Mouse (Mus musculus): ENCODE data around the gene Csrp1.

DNA sequence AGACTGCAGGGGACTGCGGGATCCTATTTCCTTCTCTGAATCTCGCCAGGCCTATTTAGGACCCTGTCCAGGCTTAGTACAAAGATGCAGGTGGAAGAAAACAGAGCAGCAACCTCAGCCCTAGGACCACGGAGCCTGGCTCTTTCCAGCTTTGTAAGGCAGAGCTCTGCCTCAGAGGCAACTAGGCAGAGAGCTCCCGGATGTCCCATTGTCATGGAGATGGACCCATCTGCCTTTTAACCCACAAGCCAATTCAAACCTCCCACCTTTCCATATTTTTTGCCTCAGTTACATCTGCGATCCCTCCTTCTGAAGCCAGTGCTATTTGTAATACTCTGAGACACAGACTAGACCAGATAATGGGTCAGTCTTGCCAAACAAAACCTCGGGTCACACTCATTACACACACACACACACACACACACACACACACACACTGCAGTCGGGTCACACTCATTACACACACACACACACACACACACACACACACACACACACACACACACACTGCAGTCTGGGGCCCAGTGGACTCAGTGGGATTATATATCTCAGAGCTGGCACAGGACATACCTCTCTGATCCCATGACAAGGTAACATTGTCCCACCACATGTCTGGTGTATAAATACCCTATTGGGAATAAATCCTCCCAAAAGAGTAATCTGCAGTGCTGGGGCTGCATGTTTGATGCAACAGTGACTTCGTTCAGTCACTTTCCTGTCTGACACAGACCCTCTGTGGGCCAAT lies 42.8 kb upstream of the Csrp1 start:
- TF ChIP-seq CTCF (IDR thresholded peaks at IDR 0.05; ENCODE audit: extremely low read depth, insufficient read length, insufficient replicate concordance, low read depth, low read length) (no peak), POLR2A (IDR thresholded peaks at IDR 0.05; ENCODE audit: low read depth, low read length) (no peak)
